Mouse (Mus musculus) cerebellum, adult 9-11 months (tissue): ENCODE measurements around the gene Slc31a2.

Source experiments
- DNase-seq: peaks from one replicate; pipeline ENCODE4 v3.0.0; 2022

The Slc31a2 gene

GRCm38 (mm10) chr4:62322684-62323083 is 60.3 kb downstream of the Slc31a2 start:
- no peak for DNase-seq

- no peak for DNase-seq
Observed at GRCm38 (mm10) chr4:62326111-62326510, 63.7 kb downstream of the Slc31a2 start.

GRCm38 (mm10) chr4:62328941-62329660 is 66.7 kb downstream of the Slc31a2 start:
- DNase-seq: no peak

- DNase-seq: no peak
Observed at GRCm38 (mm10) chr4:62331977-62332376, 69.6 kb downstream of the Slc31a2 start.

- DNase-seq: no peak
Observed at GRCm38 (mm10) chr4:62338536-62338935, 76.2 kb downstream of the Slc31a2 start.

GRCm38 (mm10) chr4:62344000-62344399 is 81.6 kb downstream of the Slc31a2 start:
- DNase-seq: no peak

GRCm38 (mm10) chr4:62345827-62346226 is 83.5 kb downstream of the Slc31a2 start:
- no peak for DNase-seq

GRCm38 (mm10) chr4:62347605-62348328 is 85.4 kb downstream of the Slc31a2 start:
- DNase-seq: no peak
